Mouse (Mus musculus) erythroblast, embryonic 14.5 days (primary cell): ENCODE data around the gene Pacs1.

Experiments used
- GATA1 ChIP-seq: IDR thresholded peaks from 2 replicates; pipeline ENCODE4 v1.6.1; 2012; ENCODE audit warnings: low read length, inconsistent platforms, mixed read lengths
- TAL1 ChIP-seq: IDR thresholded peaks from 3 replicates; pipeline ENCODE4 v1.6.1; 2012; ENCODE audit warnings: low read length, inconsistent platforms, mixed read lengths

DNA sequence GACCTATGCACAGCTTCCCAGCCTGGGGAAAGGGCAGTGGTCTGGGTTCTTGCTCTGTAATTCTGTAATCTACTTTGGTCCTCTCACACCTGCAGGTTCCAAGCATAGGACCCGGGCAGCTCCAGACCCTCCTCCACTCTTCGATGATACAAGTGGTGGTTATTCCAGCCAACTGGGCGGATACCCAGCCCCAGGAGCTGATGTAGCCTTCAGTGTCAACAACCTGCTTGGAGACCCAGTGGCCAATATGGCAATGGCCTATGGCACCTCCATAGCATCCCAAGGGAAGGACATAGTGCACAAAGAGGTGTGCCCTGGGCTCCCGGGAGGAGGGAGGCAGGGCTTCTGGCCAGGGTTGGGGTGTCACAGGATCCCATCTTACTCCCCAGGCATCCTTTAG, 183.6 kb downstream of the Pacs1 start:
- TF ChIP-seq TAL1 (no peak), GATA1 (no peak)
